Mouse (Mus musculus) layer of hippocampus, adult 6 months (tissue): Measurements from ENCODE around the gene Trh. TPM values are rescaled to one million over a fixed set of nuclear protein-coding genes. Genes with fewer than 3 reads are reported as not detected.

Source experiments
- long read RNA-seq, 2 experiments: library from polyadenylated mRNA; unstranded; transcript quantifications; one replicate each; pipeline ENCODE4 v2.0.0; 2019 to 2020
- polyA plus RNA-seq: library from polyadenylated mRNA; unstranded; fragments of <200 nt; fragmentation: Nextera tagmentation; gene quantifications from 2 replicates; pipeline ENCODE4 v1.2.3, GENCODE M21; 2021

The Trh gene
- polyA plus RNA-seq, result 3.3 and 6.7 TPM in 2 replicates
- long read RNA-seq, experiment 1, transcript Trh-201 (3 exons, 1,384 nt), result major isoform, 5 of 6 reads
- long read RNA-seq, experiment 1, partial matches to known transcripts, result 0 of 6 reads
- long read RNA-seq, experiment 1, other reads (novel, unspliced or antisense), result 1 of 6 reads
- long read RNA-seq, experiment 2, partial matches to known transcripts, result 1 of 3 reads
- long read RNA-seq, experiment 2, other reads (novel, unspliced or antisense), result 0 of 3 reads

GRCm38 (mm10) chr6:92244591-92244990, at the start of gene Trh:
Gene Trh (minus strand): TSS chr6:92244650.

GRCm38 (mm10) chr6:92214773-92215449, 29.5 kb downstream of the Trh start, which contains the start of gene Rbsn:
Gene Rbsn (minus strand): TSS chr6:92214925.

Other genes starting within 250 kb of the Trh start
- gene Nr2c2, start 153.3 kb downstream of the Trh start, polyA plus RNA-seq, result 7.4 and 8.4 TPM in 2 replicates
- 122 and 126 TPM in 2 replicates for gene Mrps25, start 60.6 kb downstream of the Trh start, polyA plus RNA-seq
- gene Rbsn, start 29.7 kb downstream of the Trh start, polyA plus RNA-seq, result 26.9 and 30.2 TPM in 2 replicates